Mouse (Mus musculus) CH12.LX (cell line): ENCODE results near the gene Klf3.

ENCODE experiments used
- CHD2 ChIP-seq: IDR thresholded peaks from 2 replicates; pipeline ENCODE4 v1.6.1; 2011; ENCODE audit warnings: low read length, improper control_type of control experiment
- E2F4 ChIP-seq: IDR thresholded peaks from 2 replicates; pipeline ENCODE4 v1.6.1; 2011; ENCODE audit warnings: low read depth, low read length, improper control_type of control experiment; ENCODE audit not compliant: insufficient replicate concordance
- ELF1 ChIP-seq: IDR thresholded peaks from 2 replicates; pipeline ENCODE4 v1.6.1; 2014; ENCODE audit warnings: low read depth, mild to moderate bottlenecking, inconsistent platforms, low read length, improper control_type of control experiment
- EP300 ChIP-seq: IDR thresholded peaks from 2 replicates; pipeline ENCODE4 v1.6.1; 2011; ENCODE audit warnings: low read length, improper control_type of control experiment
- GABPA ChIP-seq: IDR thresholded peaks from 2 replicates; pipeline ENCODE4 v1.6.1; 2012; ENCODE audit warnings: low read depth, low read length, improper control_type of control experiment, inconsistent platforms; ENCODE audit not compliant: insufficient replicate concordance
- HCFC1 ChIP-seq: IDR thresholded peaks from 2 replicates; pipeline ENCODE4 v1.6.1; 2012; ENCODE audit warnings: low read depth, mild to moderate bottlenecking, inconsistent platforms, low read length, improper control_type of control experiment
- KAT2A ChIP-seq: IDR thresholded peaks from 2 replicates; pipeline ENCODE4 v1.6.1; 2012; ENCODE audit warnings: low read length, improper control_type of control experiment, inconsistent platforms; ENCODE audit not compliant: insufficient replicate concordance
- MAFK ChIP-seq: IDR thresholded peaks from 2 replicates; pipeline ENCODE4 v1.6.1; 2011; ENCODE audit warnings: low read length, improper control_type of control experiment; ENCODE audit not compliant: insufficient replicate concordance
- MAZ ChIP-seq: IDR thresholded peaks from 2 replicates; pipeline ENCODE4 v1.6.1; 2012; ENCODE audit warnings: low read depth, mild to moderate bottlenecking, inconsistent platforms, low read length, improper control_type of control experiment, moderate library complexity
- MXI1 ChIP-seq: IDR thresholded peaks from 2 replicates; pipeline ENCODE4 v1.6.1; 2011; ENCODE audit warnings: mild to moderate bottlenecking, low read depth, low read length, improper control_type of control experiment
- POLR2A ChIP-seq: IDR thresholded peaks from 2 replicates; pipeline ENCODE4 v1.6.1; 2011; ENCODE audit warnings: low read depth, mild to moderate bottlenecking, improper control_type of control experiment, low read length
- USF2 ChIP-seq: conservative IDR thresholded peaks from 2 replicates; pipeline ENCODE4 v1.6.1; 2011; ENCODE audit warnings: low read depth, low read length, improper control_type of control experiment
- ZC3H11A ChIP-seq: IDR thresholded peaks from 2 replicates; pipeline ENCODE4 v1.6.1; 2012; ENCODE audit warnings: low read depth, mild to moderate bottlenecking, inconsistent platforms, low read length, improper control_type of control experiment
- ZNF384 ChIP-seq: IDR thresholded peaks from 2 replicates; pipeline ENCODE4 v1.6.1; 2012; ENCODE audit warnings: low read depth, low read length, improper control_type of control experiment, inconsistent platforms

DNA sequence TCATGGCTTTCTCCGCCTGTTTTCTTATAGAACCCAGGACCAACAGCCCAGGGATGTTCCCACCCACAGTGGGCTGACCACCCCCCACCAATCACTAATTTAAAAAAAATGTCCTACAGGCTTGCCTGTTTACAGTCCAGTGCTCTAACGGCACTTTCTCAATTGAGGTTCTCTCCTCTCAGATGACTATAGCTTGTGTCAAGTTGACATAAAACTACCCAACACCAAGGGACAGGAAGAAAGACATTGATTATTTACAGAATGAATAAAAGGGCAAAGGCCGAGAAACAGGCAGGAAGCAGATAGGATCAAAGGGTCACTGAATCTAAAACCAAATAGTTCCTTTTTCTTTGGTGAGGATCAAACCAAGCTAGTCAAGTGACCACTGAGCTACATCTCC, 76.1 kb downstream of the Klf3 start:
- TF ChIP-seq HCFC1 (no peak), USF2 (no peak), E2F4 (no peak), MXI1 (no peak), ZC3H11A (no peak), EP300 (no peak), KAT2A (no peak), CHD2 (no peak), GABPA (no peak), MAFK (no peak), ZNF384 (no peak), ELF1 (no peak), POLR2A (no peak), MAZ (no peak)
